Mouse (Mus musculus): Measurements from ENCODE around the gene Gmfg. TPM values are rescaled to one million over a fixed set of nuclear protein-coding genes. Genes with fewer than 3 reads are reported as not detected.

Gene Gmfg
- 7.1 and 9.6 TPM in 2 replicates for polyA plus RNA-seq (2012; ENCODE audit: insufficient read depth, insufficient read length, missing spikeins)

GRCm38 (mm10) chr7:28436932-28437570 is at the start of gene Gmfg:
Gene Gmfg (plus strand): TSS chr7:28437447.
- Histone ChIP-seq H3K27ac (replicated peaks; ENCODE audit: low read depth, low read length) (peak within 1 kb of the TSS; percentile 89), H3K4me1 (ENCODE audit: control insufficient read depth, insufficient read depth, insufficient read length, low read length) (peaks cover 7% of the 10 kb centered on the region), H3K4me3 (ENCODE audit: insufficient read depth, low read depth, low read length) (peak within 1 kb of the TSS; percentile 68)

- Histone ChIP-seq H3K27ac (replicated peaks; ENCODE audit: low read depth, low read length) (no peak overlapping the region), H3K4me3 (ENCODE audit: insufficient read depth, low read depth, low read length) (no peak overlapping the region), H3K4me1 (ENCODE audit: control insufficient read depth, insufficient read depth, insufficient read length, low read length) (peaks cover 5% of the 10 kb centered on the region; the same call in 1 of the 2 replicates)
These were observed 46.9 kb upstream of the Gmfg start for GRCm38 (mm10) chr7:28390331-28390730.

- peak within 1 kb of the TSS; percentile 66 for H3K27ac ChIP-seq (replicated peaks; ENCODE audit: low read depth, low read length)
These were observed 44.6 kb upstream of the Gmfg start, which contains the start of the genes Med29 and Paf1 for GRCm38 (mm10) chr7:28392429-28393271. Gene Med29 (minus strand): TSS chr7:28392708. Gene Paf1 (plus strand): TSS chr7:28392951.

GRCm38 (mm10) chr7:28393272-28393951 is 43.8 kb upstream of the Gmfg start:
- Histone ChIP-seq H3K4me1 (ENCODE audit: control insufficient read depth, insufficient read depth, insufficient read length, low read length) (peaks cover 5% of the 10 kb centered on the region; the same call in 1 of the 2 replicates), H3K27ac (replicated peaks; ENCODE audit: low read depth, low read length) (peak overlapping the region; percentile 66), H3K4me3 (ENCODE audit: insufficient read depth, low read depth, low read length) (peak overlapping the region; percentile 85)

More at GRCm38 (mm10) chr7:28392429-28393271, 44.6 kb upstream of the Gmfg start, which contains the start of the genes Med29 and Paf1:
- peaks cover 5% of the 10 kb centered on the region; the same call in 1 of the 2 replicates for H3K4me1 ChIP-seq (ENCODE audit: control insufficient read depth, insufficient read depth, insufficient read length, low read length)
- peak within 1 kb of the TSS; percentile 85 for H3K4me3 ChIP-seq (ENCODE audit: insufficient read depth, low read depth, low read length)

- H3K4me1 ChIP-seq (ENCODE audit: control insufficient read depth, insufficient read depth, insufficient read length, low read length) = peaks cover 5% of the 10 kb centered on the region; the same call in 1 of the 2 replicates
- no peak overlapping the region for H3K27ac ChIP-seq (replicated peaks; ENCODE audit: low read depth, low read length)
- no peak overlapping the region for H3K4me3 ChIP-seq (ENCODE audit: insufficient read depth, low read depth, low read length)
These were observed 41.8 kb upstream of the Gmfg start for GRCm38 (mm10) chr7:28395425-28395824.

GRCm38 (mm10) chr7:28398000-28398399 is 39.2 kb upstream of the Gmfg start:
- Histone ChIP-seq H3K4me3 (ENCODE audit: insufficient read depth, low read depth, low read length) (no peak overlapping the region), H3K4me1 (ENCODE audit: control insufficient read depth, insufficient read depth, insufficient read length, low read length) (0 out of 2 replicates have a peak, but pooled peaks cover 3% of the 10 kb centered on the region), H3K27ac (replicated peaks; ENCODE audit: low read depth, low read length) (no peak overlapping the region)

- no peak overlapping the region for H3K27ac ChIP-seq (replicated peaks; ENCODE audit: low read depth, low read length)
- H3K4me3 ChIP-seq (ENCODE audit: insufficient read depth, low read depth, low read length) = no peak overlapping the region
- H3K4me1 ChIP-seq (ENCODE audit: control insufficient read depth, insufficient read depth, insufficient read length, low read length) = 0 out of 2 replicates have a peak, but pooled peaks cover under 1% of the 10 kb centered on the region
These were observed 38.4 kb upstream of the Gmfg start for GRCm38 (mm10) chr7:28398696-28399340.

GRCm38 (mm10) chr7:28401030-28401429 is 36.2 kb upstream of the Gmfg start:
- H3K27ac ChIP-seq (replicated peaks; ENCODE audit: low read depth, low read length) = no peak overlapping the region
- H3K4me1 ChIP-seq (ENCODE audit: control insufficient read depth, insufficient read depth, insufficient read length, low read length) = no peaks in the 10 kb centered on the region
- H3K4me3 ChIP-seq (ENCODE audit: insufficient read depth, low read depth, low read length) = no peak overlapping the region

- Histone ChIP-seq H3K4me1 (ENCODE audit: control insufficient read depth, insufficient read depth, insufficient read length, low read length) (no peaks in the 10 kb centered on the region), H3K27ac (replicated peaks; ENCODE audit: low read depth, low read length) (no peak overlapping the region), H3K4me3 (ENCODE audit: insufficient read depth, low read depth, low read length) (no peak overlapping the region)
These were observed 35.3 kb upstream of the Gmfg start for GRCm38 (mm10) chr7:28401942-28402341.

GRCm38 (mm10) chr7:28410841-28411475 is 26.3 kb upstream of the Gmfg start:
- H3K4me1 ChIP-seq (ENCODE audit: control insufficient read depth, insufficient read depth, insufficient read length, low read length) = peaks cover 11% of the 10 kb centered on the region; the same call in 1 of the 2 replicates
- H3K4me3 ChIP-seq (ENCODE audit: insufficient read depth, low read depth, low read length) = no peak overlapping the region
- peak overlapping the region; percentile 13 for H3K27ac ChIP-seq (replicated peaks; ENCODE audit: low read depth, low read length)

GRCm38 (mm10) chr7:28412826-28413225 is 24.4 kb upstream of the Gmfg start:
- Histone ChIP-seq H3K4me3 (ENCODE audit: insufficient read depth, low read depth, low read length) (no peak overlapping the region), H3K27ac (replicated peaks; ENCODE audit: low read depth, low read length) (no peak overlapping the region), H3K4me1 (ENCODE audit: control insufficient read depth, insufficient read depth, insufficient read length, low read length) (peaks cover 11% of the 10 kb centered on the region; the same call in 1 of the 2 replicates)

GRCm38 (mm10) chr7:28417368-28417767 is 19.9 kb upstream of the Gmfg start:
- Histone ChIP-seq H3K27ac (replicated peaks; ENCODE audit: low read depth, low read length) (no peak overlapping the region), H3K4me3 (ENCODE audit: insufficient read depth, low read depth, low read length) (no peak overlapping the region)

GRCm38 (mm10) chr7:28418096-28418670 is 19.1 kb upstream of the Gmfg start:
- Histone ChIP-seq H3K4me3 (ENCODE audit: insufficient read depth, low read depth, low read length) (no peak overlapping the region), H3K4me1 (ENCODE audit: control insufficient read depth, insufficient read depth, insufficient read length, low read length) (no peaks in the 10 kb centered on the region), H3K27ac (replicated peaks; ENCODE audit: low read depth, low read length) (0 out of 2 replicates have a peak overlapping the region, but pooled peaks have one; percentile 28)

More at GRCm38 (mm10) chr7:28417368-28417767, 19.9 kb upstream of the Gmfg start:
- H3K4me1 ChIP-seq (ENCODE audit: control insufficient read depth, insufficient read depth, insufficient read length, low read length) = no peaks in the 10 kb centered on the region

- Histone ChIP-seq H3K27ac (replicated peaks; ENCODE audit: low read depth, low read length) (no peak overlapping the region; the same call in 1 of the 2 replicates), H3K4me1 (ENCODE audit: control insufficient read depth, insufficient read depth, insufficient read length, low read length) (no peaks in the 10 kb centered on the region), H3K4me3 (ENCODE audit: insufficient read depth, low read depth, low read length) (no peak overlapping the region)
These were observed 17.8 kb upstream of the Gmfg start for GRCm38 (mm10) chr7:28419416-28419815.

All from brown adipose tissue, adult 24 weeks (tissue).